Mouse (Mus musculus) embryonic facial prominence, embryonic 13.5 days (tissue): Measurements from ENCODE around the gene Gtf3c5. TPM values are rescaled to one million over a fixed set of nuclear protein-coding genes. Genes with fewer than 3 reads are reported as not detected.

ENCODE experiments used
- ATAC-seq: fragments of 200-750 bp; cut with Nextera tagmentation; 2 replicates; pipeline ENCODE4 v1.8.0; 2017; ENCODE audit warnings: low read depth; ENCODE audit not compliant: insufficient number of reproducible peaks, insufficient read depth, low FRiP score, low TSS enrichment
- H3K27ac ChIP-seq: fragments of 300-500 bp; sonication (generic); 2 replicates; pipeline ENCODE4 v1.5.1; 2015; ENCODE audit warnings: moderate library complexity, mild to moderate bottlenecking, inconsistent platforms
- H3K27me3 ChIP-seq: fragments of 300-500 bp; sonication (generic); 2 replicates; pipeline ENCODE4 v1.6.1; 2015; ENCODE audit warnings: mild to moderate bottlenecking, inconsistent platforms
- H3K36me3 ChIP-seq: fragments of 300-500 bp; sonication (generic); 2 replicates; pipeline ENCODE4 v1.6.1; 2015; ENCODE audit warnings: mild to moderate bottlenecking, inconsistent platforms
- H3K4me1 ChIP-seq: fragments of 300-500 bp; sonication (generic); 2 replicates; pipeline ENCODE4 v1.6.1; 2015; ENCODE audit warnings: inconsistent platforms
- H3K4me2 ChIP-seq: fragments of 300-500 bp; sonication (generic); 2 replicates; pipeline ENCODE4 v1.6.1; 2015; ENCODE audit warnings: moderate library complexity, mild to moderate bottlenecking, inconsistent platforms
- H3K4me3 ChIP-seq: fragments of 300-500 bp; sonication (generic); 2 replicates; pipeline ENCODE4 v1.5.1; 2015; ENCODE audit warnings: mild to moderate bottlenecking, inconsistent platforms
- H3K9ac ChIP-seq: fragments of 300-500 bp; sonication (generic); 2 replicates; pipeline ENCODE4 v1.6.1; 2015; ENCODE audit warnings: mild to moderate bottlenecking, inconsistent platforms
- H3K9me3 ChIP-seq: fragments of 300-500 bp; sonication (generic); 2 replicates; pipeline ENCODE4 v1.6.1; 2016; ENCODE audit warnings: inconsistent platforms
- WGBS: fragments of 180-500 bp; shearing (Covaris S2); methylation state at CpG from one replicate; pipeline ENCODE4 v1.1.7; 2015; ENCODE audit warnings: mixed read lengths; 5-methylcytosine and 5-hydroxymethylcytosine counted together
- polyA plus RNA-seq: library from polyadenylated mRNA; unstranded; fragments of >200 nt; fragmentation: Nextera tagmentation; extraction: Ambion mirVana; gene quantifications from 2 replicates; pipeline ENCODE4 v1.2.1, GENCODE M21; 2015

Gtf3c5 gene
- polyA plus RNA-seq, 1 experiment from 2014 or later = 51.6 TPM

- H3K9me3 ChIP-seq = no peaks in the 10 kb centered on the region
- no peaks in the 10 kb centered on the region for H3K27me3 ChIP-seq
- no peak overlapping the region for H3K9ac ChIP-seq
- H3K27ac ChIP-seq = 0 out of 2 replicates have a peak overlapping the region, but pooled peaks have one; percentile 22
- H3K4me3 ChIP-seq = no peak overlapping the region
- ATAC-seq = no peak
- H3K36me3 ChIP-seq = no peaks in the 10 kb centered on the region
- no peak overlapping the region for H3K4me2 ChIP-seq
- WGBS = 64% methylated on average over 8 of the region's 8 CpGs
- peaks cover 6% of the 10 kb centered on the region; the same call in 1 of the 2 replicates for H3K4me1 ChIP-seq
Measured at GRCm38 (mm10) chr2:28606601-28607340, 23.2 kb upstream of the Gtf3c5 start.

GRCm38 (mm10) chr2:28605789-28606541 is 22.4 kb upstream of the Gtf3c5 start:
- WGBS = 70% methylated on average over 14 of the region's 14 CpGs
- H3K9me3 ChIP-seq = no peaks in the 10 kb centered on the region

GRCm38 (mm10) chr2:28603542-28603941 is 20.0 kb upstream of the Gtf3c5 start:
- Histone ChIP-seq H3K4me2 (no peak overlapping the region), H3K9ac (no peak overlapping the region), H3K27me3 (no peaks in the 10 kb centered on the region), H3K27ac (no peak overlapping the region), H3K36me3 (no peaks in the 10 kb centered on the region), H3K4me1 (peaks cover 6% of the 10 kb centered on the region; the same call in 1 of the 2 replicates), H3K9me3 (no peaks in the 10 kb centered on the region), H3K4me3 (no peak overlapping the region)
- WGBS = 87% methylated on average over 5 of the region's 5 CpGs
- ATAC-seq = no peak

More at GRCm38 (mm10) chr2:28605789-28606541, 22.4 kb upstream of the Gtf3c5 start:
- H3K27ac ChIP-seq = no peak overlapping the region
- H3K4me3 ChIP-seq = no peak overlapping the region
- H3K36me3 ChIP-seq = no peaks in the 10 kb centered on the region
- no peak for ATAC-seq
- no peaks in the 10 kb centered on the region for H3K27me3 ChIP-seq
- H3K4me1 ChIP-seq = peaks cover 6% of the 10 kb centered on the region; the same call in 1 of the 2 replicates
- no peak overlapping the region for H3K9ac ChIP-seq
- H3K4me2 ChIP-seq = no peak overlapping the region

- Histone ChIP-seq H3K4me3 (no peak overlapping the region), H3K9ac (no peak overlapping the region), H3K4me1 (0 out of 2 replicates have a peak, but pooled peaks cover 3% of the 10 kb centered on the region), H3K9me3 (no peaks in the 10 kb centered on the region), H3K27ac (no peak overlapping the region), H3K4me2 (no peak overlapping the region), H3K36me3 (no peaks in the 10 kb centered on the region), H3K27me3 (no peaks in the 10 kb centered on the region)
- WGBS = 66% methylated on average over 12 of the region's 12 CpGs
- no peak for ATAC-seq
Measured at GRCm38 (mm10) chr2:28601720-28602590, 18.4 kb upstream of the Gtf3c5 start.

- H3K9ac ChIP-seq = no peak overlapping the region
- ATAC-seq = no peak
- no peak overlapping the region for H3K27ac ChIP-seq
Measured at GRCm38 (mm10) chr2:28599569-28599900, 16.0 kb upstream of the Gtf3c5 start.

GRCm38 (mm10) chr2:28598692-28599568 is 15.4 kb upstream of the Gtf3c5 start:
- Histone ChIP-seq H3K27ac (no peak overlapping the region), H3K9ac (no peak overlapping the region), H3K27me3 (peaks cover 6% of the 10 kb centered on the region; the same call in 1 of the 2 replicates), H3K4me1 (0 out of 2 replicates have a peak, but pooled peaks cover 3% of the 10 kb centered on the region), H3K4me2 (no peak overlapping the region), H3K9me3 (no peaks in the 10 kb centered on the region), H3K36me3 (no peaks in the 10 kb centered on the region), H3K4me3 (no peak overlapping the region)
- 61% methylated on average over 12 of the region's 12 CpGs for WGBS
- no peak for ATAC-seq

More at GRCm38 (mm10) chr2:28599569-28599900, 16.0 kb upstream of the Gtf3c5 start:
- H3K4me3 ChIP-seq = no peak overlapping the region
- H3K36me3 ChIP-seq = no peaks in the 10 kb centered on the region
- no peak overlapping the region for H3K4me2 ChIP-seq
- 0 out of 2 replicates have a peak, but pooled peaks cover under 1% of the 10 kb centered on the region for H3K27me3 ChIP-seq
- H3K9me3 ChIP-seq = no peaks in the 10 kb centered on the region
- 74% methylated on average over 6 of the region's 6 CpGs for WGBS
- 0 out of 2 replicates have a peak, but pooled peaks cover 3% of the 10 kb centered on the region for H3K4me1 ChIP-seq

- Histone ChIP-seq H3K36me3 (no peaks in the 10 kb centered on the region), H3K9ac (0 out of 2 replicates have a peak overlapping the region, but pooled peaks have one; percentile 27), H3K27me3 (peaks cover 11% of the 10 kb centered on the region; the same call in 1 of the 2 replicates), H3K27ac (no peak overlapping the region), H3K4me2 (no peak overlapping the region), H3K4me3 (no peak overlapping the region), H3K9me3 (no peaks in the 10 kb centered on the region), H3K4me1 (0 out of 2 replicates have a peak, but pooled peaks cover 3% of the 10 kb centered on the region)
- WGBS = 70% methylated on average over 7 of the region's 7 CpGs
- peak; percentile 32; the same call in 1 of the 2 replicates for ATAC-seq
Measured at GRCm38 (mm10) chr2:28597733-28598547, 14.4 kb upstream of the Gtf3c5 start.

GRCm38 (mm10) chr2:28596998-28597397 is 13.4 kb upstream of the Gtf3c5 start:
- Histone ChIP-seq H3K9me3 (no peaks in the 10 kb centered on the region), H3K9ac (no peak overlapping the region), H3K4me2 (no peak overlapping the region), H3K27me3 (peaks cover 11% of the 10 kb centered on the region; the same call in 1 of the 2 replicates), H3K36me3 (no peaks in the 10 kb centered on the region), H3K4me1 (0 out of 2 replicates have a peak, but pooled peaks cover 3% of the 10 kb centered on the region), H3K4me3 (no peak overlapping the region), H3K27ac (no peak overlapping the region)
- WGBS = 89% methylated on average over 7 of the region's 7 CpGs
- no peak for ATAC-seq

- Histone ChIP-seq H3K27me3 (peaks cover 11% of the 10 kb centered on the region; the same call in 1 of the 2 replicates), H3K36me3 (no peaks in the 10 kb centered on the region), H3K27ac (no peak overlapping the region), H3K4me3 (no peak overlapping the region), H3K4me2 (no peak overlapping the region), H3K9ac (no peak overlapping the region), H3K4me1 (0 out of 2 replicates have a peak, but pooled peaks cover 3% of the 10 kb centered on the region), H3K9me3 (no peaks in the 10 kb centered on the region)
- WGBS = 77% methylated on average over 7 of the region's 7 CpGs
- no peak for ATAC-seq
Measured at GRCm38 (mm10) chr2:28596021-28596420, 12.5 kb upstream of the Gtf3c5 start.

- H3K9me3 ChIP-seq = no peaks in the 10 kb centered on the region
- H3K9ac ChIP-seq = no peak overlapping the region
- no peaks in the 10 kb centered on the region for H3K36me3 ChIP-seq
- H3K4me1 ChIP-seq = no peaks in the 10 kb centered on the region
- no peak overlapping the region for H3K27ac ChIP-seq
- no peak for ATAC-seq
- no peak overlapping the region for H3K4me3 ChIP-seq
- 5% methylated on average over 15 of the region's 15 CpGs for WGBS
- H3K4me2 ChIP-seq = no peak overlapping the region
- H3K27me3 ChIP-seq = peaks cover 11% of the 10 kb centered on the region; the same call in 1 of the 2 replicates
Measured at GRCm38 (mm10) chr2:28592809-28593208, 9.3 kb upstream of the Gtf3c5 start.
